Mouse (Mus musculus) embryo, embryonic 11 days (tissue): Measurements from ENCODE around the gene Atf6b.
A peak's percentile ranks its signal among the peaks of the same experiment; 100 is the strongest.

Experiments used
- DNase-seq: peaks from one replicate; pipeline ENCODE4 v3.0.0-alpha.2; 2015

The Atf6b gene

GRCm38 (mm10) chr17:34627093-34627942 is 19.6 kb upstream of the Atf6b start:
- peak; percentile 93 for DNase-seq

GRCm38 (mm10) chr17:34627943-34628643 is 18.9 kb upstream of the Atf6b start, which contains the start of gene Ppt2:
Gene Ppt2 (minus strand): TSS chr17:34628510.
- no peak for DNase-seq

GRCm38 (mm10) chr17:34628644-34628967 is 18.3 kb upstream of the Atf6b start:
- no peak for DNase-seq

GRCm38 (mm10) chr17:34629221-34629751 is 17.7 kb upstream of the Atf6b start, which contains the start of gene Prrt1:
Gene Prrt1 (plus strand): TSS chr17:34629533.
- DNase-seq: peak; percentile 77

GRCm38 (mm10) chr17:34629796-34630603 is 16.9 kb upstream of the Atf6b start:
- DNase-seq: no peak

GRCm38 (mm10) chr17:34630761-34631301 is 16.1 kb upstream of the Atf6b start:
- DNase-seq: no peak

GRCm38 (mm10) chr17:34631647-34632046 is 15.3 kb upstream of the Atf6b start:
- no peak for DNase-seq

GRCm38 (mm10) chr17:34632261-34632691 is 14.7 kb upstream of the Atf6b start:
- DNase-seq: peak; percentile 63

GRCm38 (mm10) chr17:34635671-34636070 is 11.3 kb upstream of the Atf6b start:
- no peak for DNase-seq

- DNase-seq: no peak
Measured at GRCm38 (mm10) chr17:34637459-34637858, 9.5 kb upstream of the Atf6b start.

- no peak for DNase-seq
Measured at GRCm38 (mm10) chr17:34639461-34640255, 7.3 kb upstream of the Atf6b start.

- peak; percentile 74 for DNase-seq
Measured at GRCm38 (mm10) chr17:34640778-34641601, 6.0 kb upstream of the Atf6b start.

- DNase-seq: no peak
Measured at GRCm38 (mm10) chr17:34641945-34642344, 5.0 kb upstream of the Atf6b start.

- DNase-seq: no peak
Measured at GRCm38 (mm10) chr17:34643379-34643778, 3.6 kb upstream of the Atf6b start.

GRCm38 (mm10) chr17:34643944-34644343 is 3.0 kb upstream of the Atf6b start:
- no peak for DNase-seq

GRCm38 (mm10) chr17:34644608-34645007 is 2.3 kb upstream of the Atf6b start, which contains the start of gene Fkbpl:
Gene Fkbpl (plus strand): TSS chr17:34644764.
- peak; percentile 97 for DNase-seq

GRCm38 (mm10) chr17:34645256-34645829 is 1.6 kb upstream of the Atf6b start:
- no peak for DNase-seq

GRCm38 (mm10) chr17:34645831-34646511 is 975 bp upstream of the Atf6b start:
- DNase-seq: no peak

GRCm38 (mm10) chr17:34648141-34648890 is 1.4 kb downstream of the Atf6b start:
- DNase-seq: no peak
